In genomic region chr4:114997051-114997450, GRCm38 (mm10) we compare ENCODE assay signal across 8 mouse cellular contexts. TPM values are rescaled to one million over a fixed set of nuclear protein-coding genes. Genes with fewer than 3 reads are reported as not detected.
DNase-seq lines count a peak whose midpoint lies in the region; ATAC-seq and TF ChIP-seq lines count a peak whose summit lies in the region.

No protein-coding gene starts in this region.

- H3K27me3 ChIP-seq in heart, embryonic 11.5 days (ENCODE audit: control insufficient read depth, insufficient read depth, low read length) = 0 out of 2 replicates have a peak, but pooled peaks cover 2% of the 10 kb centered on the region
- no peaks in the 10 kb centered on the region for H3K27me3 ChIP-seq in midbrain, postnatal 0 days (ENCODE audit: insufficient read depth, low read length)
- H3K27me3 ChIP-seq in midbrain, embryonic 10.5 days (ENCODE audit: low read depth, poor library complexity, severe bottlenecking) = 0 out of 2 replicates have a peak, but pooled peaks cover 6% of the 10 kb centered on the region

- no peak overlapping the region for H3K4me3 ChIP-seq in heart, embryonic 11.5 days (ENCODE audit: low read depth, low read length)
- H3K4me3 ChIP-seq in midbrain, postnatal 0 days (ENCODE audit: low read depth, low read length) = no peak overlapping the region
- H3K4me3 ChIP-seq in midbrain, embryonic 10.5 days = no peak overlapping the region

- no peak overlapping the region for H3K9ac ChIP-seq in heart, embryonic 11.5 days (ENCODE audit: low read depth, low read length)
- no peak overlapping the region for H3K9ac ChIP-seq in midbrain, postnatal 0 days (replicated peaks; ENCODE audit: low read length, poor library complexity, severe bottlenecking)

- H3K27ac ChIP-seq in heart, embryonic 11.5 days (ENCODE audit: low read depth, low read length) = no peak overlapping the region
- no peak overlapping the region for H3K27ac ChIP-seq in midbrain, postnatal 0 days (ENCODE audit: low read depth, low read length)
- H3K27ac ChIP-seq in midbrain, embryonic 10.5 days (replicated peaks) = no peak overlapping the region

- ATAC-seq in heart, embryonic 11.5 days (replicated peaks; ENCODE audit: insufficient number of reproducible peaks, low FRiP score, low TSS enrichment) = no peak
- ATAC-seq in midbrain, postnatal 0 days (ENCODE audit: low FRiP score) = no peak
- no peak for ATAC-seq in monocyte, adult 5-6 weeks (replicated peaks; ENCODE audit: insufficient number of reproducible peaks, low FRiP score, low TSS enrichment, poor library complexity, severe bottlenecking)

- H3K4me1 ChIP-seq in heart, embryonic 11.5 days (ENCODE audit: control insufficient read depth, insufficient read depth, low read length) = peaks cover 5% of the 10 kb centered on the region
- H3K4me1 ChIP-seq in midbrain, postnatal 0 days (ENCODE audit: insufficient read depth, low read length) = 0 out of 2 replicates have a peak, but pooled peaks cover 4% of the 10 kb centered on the region
- peaks cover 22% of the 10 kb centered on the region for H3K4me1 ChIP-seq in midbrain, embryonic 10.5 days

- no peaks in the 10 kb centered on the region for H3K36me3 ChIP-seq in heart, embryonic 11.5 days (ENCODE audit: control insufficient read depth, insufficient read depth, low read length)
- H3K36me3 ChIP-seq in midbrain, postnatal 0 days (ENCODE audit: insufficient read depth, low read length) = no peaks in the 10 kb centered on the region
- no peaks in the 10 kb centered on the region for H3K36me3 ChIP-seq in midbrain, embryonic 10.5 days

- DNase-seq in heart, adult 18-20 months = peak; percentile 23 to 56
- DNase-seq in midbrain, postnatal 0 days (ENCODE audit: low spot score) = peak; percentile 40
- no peak for DNase-seq in midbrain, embryonic 10.5 days (ENCODE audit: low spot score)
- DNase-seq in adipocyte (ENCODE audit: low spot score) = peak; percentile 78
- DNase-seq in kidney, postnatal 14 days = peak; percentile 28
- peak; percentile 13 to 47 for DNase-seq in spleen, postnatal 36 days (ENCODE audit: low spot score in 2 of 2)

- no peak overlapping the region for H3K4me2 ChIP-seq in heart, embryonic 11.5 days
- no peak overlapping the region for H3K4me2 ChIP-seq in midbrain, postnatal 0 days (ENCODE audit: low read depth, low read length, poor library complexity, severe bottlenecking)

- peak; percentile 73 for TF ChIP-seq CTCF in midbrain, postnatal 0 days (IDR thresholded peaks at IDR 0.05)

- WGBS in heart, embryonic 11.5 days (ENCODE audit: insufficient replicate concordance) = 43% methylated on average over 3 of the region's 3 CpGs
- 49% methylated on average over 3 of the region's 3 CpGs for WGBS in midbrain, postnatal 0 days
- WGBS in midbrain, embryonic 10.5 days = 52% methylated on average over 3 of the region's 3 CpGs

- no peaks in the 10 kb centered on the region for H3K9me3 ChIP-seq in heart, embryonic 11.5 days (replicated peaks; ENCODE audit: control insufficient read depth, low read length)
- H3K9me3 ChIP-seq in midbrain, postnatal 0 days (ENCODE audit: low read length) = no peaks in the 10 kb centered on the region
- H3K9me3 ChIP-seq in midbrain, embryonic 10.5 days (replicated peaks) = no peaks in the 10 kb centered on the region

RNA-seq across cellular contexts. Expression of gene Stil, which starts 2.9 kb away (rescaled TPM):
- total RNA-seq in heart, adult 18-20 months (2021) = under 1 TPM; 0.20 to 0.23 TPM
- 15.1 and 15.3 TPM in 2 replicates for polyA plus RNA-seq in heart, embryonic 11.5 days (2014; fragmentation: Nextera tagmentation; extraction: Ambion mirVana)
- total RNA-seq in midbrain, postnatal 0 days (2014; rRNA removed) = 1.9 and 2.6 TPM in 2 replicates
- polyA plus RNA-seq in midbrain, postnatal 0 days (2015; fragmentation: Nextera tagmentation; extraction: Ambion mirVana) = 1.4 and 1.8 TPM in 2 replicates
- 19.0 and 21.3 TPM in 2 replicates for polyA plus RNA-seq in midbrain, embryonic 10.5 days (2016; fragmentation: Nextera tagmentation; extraction: Ambion mirVana)
- 0.53 to 1.9 TPM (median 0.78 TPM) in 3 replicates for total RNA-seq in monocyte, adult 5-6 weeks (2017)

RNA-seq across cellular contexts. Expression of gene Cmpk1, which starts 10.0 kb away (rescaled TPM):
- total RNA-seq in heart, adult 18-20 months (2021) = 10 to 100 TPM; 36.5 to 36.6 TPM
- 70.0 and 76.9 TPM in 2 replicates for polyA plus RNA-seq in heart, embryonic 11.5 days (2014; fragmentation: Nextera tagmentation; extraction: Ambion mirVana)
- total RNA-seq in midbrain, postnatal 0 days (2014; rRNA removed) = 83.6 and 116 TPM in 2 replicates
- 231 and 234 TPM in 2 replicates for polyA plus RNA-seq in midbrain, postnatal 0 days (2015; fragmentation: Nextera tagmentation; extraction: Ambion mirVana)
- polyA plus RNA-seq in midbrain, embryonic 10.5 days (2016; fragmentation: Nextera tagmentation; extraction: Ambion mirVana) = 86.4 and 90.7 TPM in 2 replicates
- 193 to 301 TPM (median 285 TPM) in 3 replicates for total RNA-seq in monocyte, adult 5-6 weeks (2017)

RNA-seq across cellular contexts. Expression of gene Tal1, which starts 59.2 kb away (rescaled TPM):
- 1 to 10 TPM; 2.3 to 3.7 TPM for total RNA-seq in heart, adult 18-20 months (2021)
- 10.1 and 14.1 TPM in 2 replicates for polyA plus RNA-seq in heart, embryonic 11.5 days (2014; fragmentation: Nextera tagmentation; extraction: Ambion mirVana)
- total RNA-seq in midbrain, postnatal 0 days (2014; rRNA removed) = 64.8 and 73.5 TPM in 2 replicates
- polyA plus RNA-seq in midbrain, postnatal 0 days (2015; fragmentation: Nextera tagmentation; extraction: Ambion mirVana) = 6.6 and 6.8 TPM in 2 replicates
- polyA plus RNA-seq in midbrain, embryonic 10.5 days (2016; fragmentation: Nextera tagmentation; extraction: Ambion mirVana) = 2.7 and 5.2 TPM in 2 replicates
- 0.53 to 3.0 TPM (median 2.9 TPM) in 3 replicates for total RNA-seq in monocyte, adult 5-6 weeks (2017)

Comparison
In these comparisons a context has a peak if more than half of its experiments do, and no peak if none do; other contexts are left out.
1. RNA of gene Tal1, which starts 59.2 kb away (total RNA-seq): 64.8 to 73.5 TPM in midbrain, postnatal 0 days; 2.3 to 3.7 TPM in heart, adult 18-20 months and 0.53 to 3.0 TPM in monocyte, adult 5-6 weeks; every median in the first group is over 10 times any median in the second.